Mouse (Mus musculus): ENCODE data around the gene Cnksr3.

The Cnksr3 gene

DNA sequence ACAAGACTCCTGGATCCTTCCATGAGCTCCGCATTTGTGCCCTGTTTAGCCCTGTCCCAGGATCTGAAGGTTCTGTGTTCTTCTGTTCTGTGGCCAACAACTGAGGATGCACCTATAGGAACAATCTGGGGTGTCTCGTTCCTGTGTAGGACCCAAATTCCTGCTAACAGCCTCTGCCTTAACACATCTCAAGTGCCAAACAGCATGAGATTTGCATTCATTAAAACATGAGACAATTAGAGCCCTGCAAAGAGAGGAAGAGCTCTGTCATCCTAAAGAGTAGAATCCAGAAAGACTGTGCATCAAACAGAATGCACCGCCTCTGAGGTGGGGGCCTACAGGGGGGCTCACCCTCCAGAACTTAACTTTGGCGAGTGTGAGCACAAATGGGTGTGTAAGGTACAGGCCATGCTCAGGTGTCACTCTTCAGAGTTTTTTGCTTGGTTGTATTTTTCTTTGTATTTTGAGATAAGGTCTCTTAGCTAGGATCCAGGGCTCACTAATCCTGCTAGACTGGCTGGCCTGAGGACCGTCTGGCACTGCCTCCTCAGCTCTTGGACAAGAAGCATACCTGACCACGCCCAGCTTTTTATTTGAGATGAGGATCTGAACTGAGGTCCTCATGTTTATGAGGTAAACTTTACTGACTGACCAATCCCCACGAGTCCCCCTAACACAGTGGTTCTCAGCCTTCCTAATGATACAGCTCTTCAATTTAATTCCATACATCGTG lies 15.2 kb downstream of the Cnksr3 start:
- no peak for DNase-seq (ENCODE audit: low spot score)

DNA sequence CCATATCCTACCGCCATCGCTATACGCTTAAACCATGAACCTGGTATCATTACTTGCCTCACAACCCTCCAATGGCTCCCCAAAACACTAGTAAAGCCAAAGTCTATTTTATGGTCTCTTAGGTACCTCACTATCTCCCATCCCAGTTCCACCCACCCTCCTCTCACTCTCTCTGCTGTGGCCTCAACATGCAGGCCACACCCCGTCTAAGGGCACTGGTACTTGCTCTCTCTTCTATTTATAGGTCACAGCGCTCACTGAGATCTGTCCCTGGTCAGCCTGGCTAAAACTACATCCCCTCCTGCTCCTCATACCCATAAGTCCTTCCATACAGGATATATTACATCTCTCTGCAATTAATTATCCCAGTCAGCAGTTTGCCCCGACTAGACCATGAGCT lies 16.1 kb downstream of the Cnksr3 start:
- DNase-seq (ENCODE audit: low spot score): no peak

DNA sequence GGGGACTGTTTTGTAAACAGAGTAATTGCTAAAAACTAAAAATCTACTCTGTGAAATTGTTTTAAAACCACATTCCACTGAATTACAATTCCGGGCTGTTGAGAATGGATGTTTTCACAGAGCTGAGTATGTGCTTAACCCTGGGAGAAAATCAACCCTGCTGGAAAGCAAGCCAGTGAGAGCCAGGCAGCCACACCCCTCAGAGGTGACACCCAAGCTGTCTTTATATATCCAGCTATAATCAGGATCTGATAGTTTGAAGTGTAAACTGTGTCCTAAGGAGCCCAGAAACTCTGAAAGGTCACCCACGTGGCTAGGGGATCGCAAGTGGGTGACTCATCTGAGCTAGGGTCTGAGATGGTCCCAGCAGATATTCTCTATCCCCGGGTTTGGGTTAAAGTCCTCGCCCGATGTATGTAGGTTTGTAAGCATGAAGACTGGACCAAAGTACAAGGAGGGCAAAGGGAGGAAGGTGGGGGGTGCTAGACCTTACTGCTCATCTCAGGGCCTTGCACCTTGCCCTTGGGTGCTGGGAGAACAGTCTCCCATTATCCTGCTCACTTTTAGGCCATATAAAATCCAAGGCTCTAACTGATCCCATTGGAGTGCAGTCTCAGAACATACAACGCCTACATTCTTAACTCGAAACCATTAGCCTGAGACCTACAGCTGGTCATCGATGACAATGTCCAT lies 20.2 kb downstream of the Cnksr3 start:
- DNase-seq (ENCODE audit: low spot score): no peak

DNA sequence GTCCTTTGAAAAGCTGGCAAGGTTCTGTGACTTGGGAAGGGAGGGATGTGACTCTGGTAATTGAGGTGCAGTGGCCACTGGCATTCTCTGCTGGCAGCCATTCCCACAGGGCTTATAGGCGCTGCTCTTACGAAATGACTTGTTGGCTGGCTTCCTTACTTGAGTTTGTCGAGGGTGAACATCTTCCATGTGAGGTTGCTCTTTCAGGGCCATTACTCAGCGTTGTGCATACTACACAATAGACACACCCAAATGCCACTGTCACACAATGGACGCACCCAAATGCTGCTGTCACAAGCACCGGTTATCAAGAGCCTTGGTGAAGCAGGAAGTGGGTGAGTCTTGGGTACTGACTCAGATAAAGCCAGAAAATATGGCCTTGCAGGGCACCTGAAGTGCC lies 22.8 kb downstream of the Cnksr3 start:
- no peak for DNase-seq (ENCODE audit: low spot score)

DNA sequence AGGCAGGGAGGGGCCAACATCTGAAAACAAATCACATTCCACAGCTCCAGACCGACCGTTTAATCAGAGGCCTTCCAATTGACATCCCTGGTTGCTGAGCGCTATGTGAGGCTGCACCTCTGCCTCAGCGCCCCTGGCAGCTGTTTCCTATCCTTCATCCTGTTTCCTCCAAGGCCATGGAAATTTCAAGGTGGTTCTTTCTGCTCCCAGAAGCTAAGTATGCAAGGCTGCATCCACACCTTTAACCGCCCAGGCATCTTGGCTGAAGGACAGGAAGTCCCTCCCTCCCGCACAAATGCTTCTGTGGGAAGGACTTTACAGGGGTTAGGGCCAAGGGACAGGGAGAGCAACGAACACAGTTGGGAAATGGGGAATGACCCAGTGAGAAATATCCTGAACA lies 24.2 kb downstream of the Cnksr3 start:
- DNase-seq (ENCODE audit: low spot score): no peak

DNA sequence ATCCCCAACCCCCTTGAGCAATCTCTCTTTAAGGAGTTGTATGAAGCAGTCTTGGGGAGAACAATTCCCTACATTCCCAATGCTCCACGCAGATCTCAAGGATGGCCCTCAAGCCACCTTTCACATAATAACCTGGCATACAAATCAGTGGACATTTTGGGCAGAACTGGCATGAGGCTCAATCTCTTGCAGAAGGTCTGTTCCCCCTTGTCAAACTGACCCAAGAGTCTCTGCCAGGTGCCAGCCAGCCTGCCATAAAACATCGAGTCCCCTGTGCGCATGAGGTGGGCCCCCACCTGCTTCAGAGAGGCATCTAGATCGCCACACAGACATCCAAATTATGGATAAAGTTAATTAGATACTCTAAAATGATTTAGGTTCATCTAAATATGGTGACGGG lies 25.0 kb downstream of the Cnksr3 start:
- no peak for DNase-seq (ENCODE audit: low spot score)

DNA sequence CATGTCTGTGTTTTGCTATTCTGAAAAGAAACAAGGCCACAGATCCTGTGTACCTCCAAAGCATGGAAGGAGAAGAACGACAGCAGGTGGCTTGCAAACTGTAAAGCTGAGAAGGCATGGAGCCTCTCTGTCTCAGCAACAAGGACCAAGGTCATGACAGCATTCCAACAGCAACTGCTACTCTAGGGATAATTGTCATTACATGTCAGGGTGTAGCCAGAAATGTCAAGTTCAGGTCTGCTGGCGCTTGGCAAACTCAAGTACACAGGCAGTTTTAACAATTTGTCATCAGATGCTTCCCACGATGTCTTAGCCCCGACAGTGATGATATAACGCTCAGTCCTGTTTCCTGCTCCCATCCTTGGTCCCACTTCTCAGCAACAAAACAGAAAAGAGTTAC lies 26.0 kb downstream of the Cnksr3 start:
- DNase-seq (ENCODE audit: low spot score): no peak

DNA sequence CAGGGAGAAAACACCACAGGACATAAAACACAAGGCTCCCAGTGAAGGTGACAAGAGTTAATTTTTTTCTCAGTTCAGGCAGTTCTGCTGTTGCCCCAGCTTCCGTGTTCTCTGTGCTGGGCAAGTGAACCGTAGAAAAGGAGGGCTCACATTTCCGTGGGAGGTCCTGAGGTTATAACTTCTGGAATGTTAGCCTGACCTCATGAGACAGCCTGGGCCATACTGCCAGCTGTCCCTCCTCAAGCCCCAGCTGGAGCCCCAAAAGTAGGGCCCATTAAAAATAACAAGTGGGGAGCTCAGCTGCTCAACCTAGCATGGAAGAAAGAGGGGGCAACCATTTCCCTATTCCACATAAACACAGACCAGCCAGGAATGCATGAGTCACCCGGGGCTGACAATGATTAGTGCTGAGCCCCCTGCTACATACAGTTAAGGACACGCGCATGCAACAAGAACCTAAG lies 28.8 kb downstream of the Cnksr3 start:
- no peak for DNase-seq (ENCODE audit: low spot score)

DNA sequence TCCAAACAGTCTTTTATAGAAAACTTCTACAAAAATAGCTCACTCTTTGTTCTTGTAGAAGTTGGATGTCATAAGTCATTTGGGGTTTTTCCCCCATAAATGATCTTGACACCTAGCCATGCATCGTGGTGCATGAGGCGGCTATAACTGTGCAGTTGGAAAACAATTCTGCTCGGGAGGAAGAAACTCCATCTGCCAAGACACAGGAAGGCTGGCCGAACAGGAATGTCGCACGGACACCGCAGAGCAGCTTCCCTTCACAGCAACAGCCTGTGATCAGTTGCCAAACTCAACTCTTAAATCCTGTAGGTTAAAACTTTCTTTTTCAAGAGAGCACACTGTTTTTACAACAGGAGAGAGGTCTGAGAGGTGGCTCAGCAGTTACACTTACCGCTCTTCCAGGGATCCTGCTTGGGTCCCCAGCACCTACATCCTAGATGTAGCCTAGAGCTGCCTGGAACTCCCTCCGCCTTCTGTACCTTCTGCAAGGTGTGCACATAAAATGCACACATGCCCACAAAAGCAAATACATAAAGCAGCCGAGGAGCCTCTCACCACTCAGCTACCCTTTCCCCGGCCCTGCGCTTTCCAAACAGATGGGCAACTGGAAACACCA lies 29.4 kb downstream of the Cnksr3 start:
- DNase-seq (ENCODE audit: low spot score): no peak

DNA sequence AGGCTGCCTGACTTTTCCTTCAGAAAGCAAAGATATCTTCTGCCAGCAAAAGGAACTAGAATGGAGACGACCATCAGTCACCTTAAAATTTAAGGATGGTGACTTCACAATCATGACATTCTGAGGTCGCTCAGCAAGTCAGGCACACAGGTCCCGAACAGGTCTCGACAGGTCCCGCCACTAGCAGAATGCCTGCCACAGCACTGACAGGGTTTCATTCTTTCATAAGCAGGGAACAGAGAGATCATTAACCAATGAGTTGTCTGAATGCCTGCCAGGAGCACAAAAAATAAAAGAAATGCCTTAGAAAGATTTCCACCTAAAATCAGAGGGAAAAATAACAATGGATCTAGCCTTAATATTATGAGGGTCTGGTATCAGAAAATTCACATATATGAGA lies 31.7 kb downstream of the Cnksr3 start:
- DNase-seq (ENCODE audit: low spot score): no peak

DNA sequence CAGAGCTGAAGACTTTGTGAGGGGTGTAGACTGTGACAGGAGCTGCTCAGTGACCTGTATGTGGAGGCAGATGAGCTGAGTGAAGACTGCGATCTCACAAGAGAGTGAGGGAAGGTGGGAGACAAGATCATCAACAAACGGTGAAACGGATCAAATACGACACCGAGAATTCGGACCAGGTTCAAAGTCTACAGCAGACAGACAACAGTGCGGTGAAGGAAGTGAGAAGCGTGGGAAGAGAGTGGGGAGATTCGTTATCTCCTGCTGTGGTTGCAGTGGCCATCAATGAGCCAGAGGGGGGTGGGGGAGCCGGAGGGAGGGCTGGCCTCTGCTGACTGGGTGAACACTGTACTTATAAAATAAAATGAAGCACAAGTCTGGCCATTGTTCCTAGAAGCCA lies 33.5 kb downstream of the Cnksr3 start:
- DNase-seq (ENCODE audit: low spot score): no peak

DNA sequence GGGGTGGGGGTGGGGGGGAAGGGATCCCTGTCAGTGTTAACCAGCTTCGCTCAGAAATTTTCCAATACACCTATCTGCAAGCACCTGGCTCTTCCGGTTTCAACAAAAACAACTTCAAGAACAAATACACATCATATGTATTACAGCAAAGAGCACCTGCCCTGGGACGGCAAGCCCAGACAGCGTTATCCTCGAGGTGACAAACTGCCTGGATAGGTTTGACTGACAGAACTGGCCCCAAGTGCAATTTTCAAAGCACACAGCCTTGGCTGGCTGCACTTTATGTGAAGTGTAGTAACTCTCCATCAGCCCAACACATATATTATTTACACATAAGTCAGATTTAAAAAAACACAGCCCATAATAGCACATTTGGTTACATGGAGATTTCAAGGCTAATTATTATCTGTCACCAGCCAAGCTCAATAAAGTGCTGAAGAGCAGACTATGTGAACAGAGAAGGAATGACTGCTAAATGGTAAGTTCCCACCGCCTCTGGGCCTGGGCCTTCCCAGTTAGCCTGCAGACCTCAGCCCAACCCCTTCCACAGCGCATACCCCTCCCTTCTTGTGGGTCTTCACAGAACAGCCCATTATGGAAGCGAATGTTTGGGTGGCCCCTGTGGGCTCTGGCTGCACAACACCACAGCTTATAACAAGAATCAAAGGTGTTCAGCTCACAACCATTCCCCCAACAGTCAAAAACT lies 35.7 kb downstream of the Cnksr3 start:
- DNase-seq (ENCODE audit: low spot score): no peak

DNA sequence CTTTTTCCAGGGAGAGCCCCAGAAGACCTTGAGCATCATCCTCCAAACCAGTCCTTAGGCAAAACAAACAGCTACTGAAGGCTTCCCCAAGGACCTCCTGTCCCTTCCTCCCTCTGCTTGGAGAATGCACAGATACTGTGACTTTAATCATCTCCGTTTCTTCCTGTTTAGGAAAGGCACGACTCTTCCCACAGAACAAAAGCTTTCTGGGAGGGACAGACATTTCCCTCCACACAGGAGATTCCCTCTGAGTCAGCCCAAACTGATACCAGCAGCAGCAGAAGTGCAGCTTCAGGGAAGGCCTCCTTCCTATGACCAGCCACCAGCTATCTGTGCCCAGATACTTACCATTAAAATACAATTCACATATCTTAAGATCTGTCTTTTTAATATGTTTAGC lies 37.6 kb downstream of the Cnksr3 start:
- DNase-seq (ENCODE audit: low spot score): no peak

DNA sequence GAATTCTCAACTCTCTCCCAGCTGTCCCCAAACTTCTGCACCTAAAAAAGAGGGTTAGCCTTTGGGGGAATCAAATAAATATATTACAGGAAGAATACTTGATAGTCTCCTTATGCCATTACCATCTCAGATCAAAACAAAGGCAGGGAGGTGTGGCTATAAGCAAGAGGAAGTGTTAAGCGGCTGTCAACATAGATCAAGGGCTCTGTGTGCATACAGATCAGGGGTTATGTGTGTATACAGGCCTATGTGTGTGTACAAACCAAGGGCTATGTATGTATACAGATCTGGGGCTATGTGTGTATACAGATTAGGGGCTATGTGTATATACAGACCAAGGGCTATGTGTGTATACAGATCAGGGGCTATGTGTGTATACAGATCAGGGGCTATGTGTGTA lies 38.9 kb downstream of the Cnksr3 start:
- DNase-seq (ENCODE audit: low spot score): no peak

DNA sequence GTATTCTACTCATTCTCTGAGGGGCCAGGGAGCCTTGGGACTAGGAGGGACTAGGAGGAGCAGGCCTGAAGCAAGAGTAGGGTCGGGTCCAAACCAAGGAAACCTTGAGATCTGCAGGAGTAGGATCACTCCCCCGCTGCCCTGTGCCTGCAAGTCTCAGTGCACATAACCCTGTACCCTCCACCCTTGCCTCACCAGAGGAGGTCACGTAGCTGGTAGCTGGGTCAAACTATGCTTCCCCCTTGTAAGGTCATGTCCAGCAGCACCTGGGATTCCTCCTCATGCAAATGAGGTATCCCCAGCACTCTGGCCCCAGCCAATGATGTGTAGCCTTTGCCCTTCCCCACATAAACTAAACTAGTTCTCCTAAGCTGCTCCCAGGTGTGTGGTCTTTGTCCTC lies 41.6 kb downstream of the Cnksr3 start:
- DNase-seq (ENCODE audit: low spot score): no peak

DNA sequence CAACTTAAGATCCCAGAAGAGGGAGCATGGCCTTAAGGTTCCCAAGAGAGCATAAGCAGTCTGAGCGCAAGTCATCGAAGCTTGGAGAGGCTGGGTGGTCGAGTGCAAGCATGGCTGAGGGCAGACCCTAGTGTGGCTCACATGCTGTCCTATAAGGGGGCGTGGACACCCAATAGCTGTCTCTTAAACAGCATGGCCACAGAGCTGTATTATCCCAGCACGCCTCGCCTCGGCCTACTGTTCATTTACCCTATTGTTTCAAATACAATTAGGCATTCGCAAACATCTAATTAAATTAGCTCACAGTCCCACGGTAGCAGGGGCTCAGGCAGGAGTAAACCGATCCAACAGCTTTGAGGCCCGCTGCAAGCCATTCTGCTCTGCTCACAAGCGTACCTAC lies 49.0 kb downstream of the Cnksr3 start:
- DNase-seq (ENCODE audit: low spot score): no peak

DNA sequence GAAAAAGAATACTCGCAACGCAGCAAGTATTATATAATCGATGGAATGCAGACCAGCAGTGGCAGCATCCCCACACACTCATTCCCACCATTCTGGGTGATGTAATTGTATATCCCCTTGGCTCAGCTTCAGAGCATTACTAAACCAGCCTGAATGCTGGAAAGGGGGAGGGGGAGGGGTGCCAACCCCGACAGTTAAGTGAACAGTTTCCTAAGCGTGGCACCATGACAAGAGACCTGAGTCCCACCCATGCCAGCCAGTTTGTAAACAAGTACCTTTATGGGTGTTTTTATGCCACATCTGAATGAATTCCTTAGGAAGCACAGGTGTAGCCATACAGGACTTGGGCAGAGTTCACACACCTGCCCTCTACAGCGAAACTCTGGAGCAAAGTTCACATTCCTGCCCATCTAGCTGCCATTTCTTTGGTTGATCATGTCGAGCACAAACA lies 53.0 kb downstream of the Cnksr3 start:
- DNase-seq (ENCODE audit: low spot score): peak; percentile 6

DNA sequence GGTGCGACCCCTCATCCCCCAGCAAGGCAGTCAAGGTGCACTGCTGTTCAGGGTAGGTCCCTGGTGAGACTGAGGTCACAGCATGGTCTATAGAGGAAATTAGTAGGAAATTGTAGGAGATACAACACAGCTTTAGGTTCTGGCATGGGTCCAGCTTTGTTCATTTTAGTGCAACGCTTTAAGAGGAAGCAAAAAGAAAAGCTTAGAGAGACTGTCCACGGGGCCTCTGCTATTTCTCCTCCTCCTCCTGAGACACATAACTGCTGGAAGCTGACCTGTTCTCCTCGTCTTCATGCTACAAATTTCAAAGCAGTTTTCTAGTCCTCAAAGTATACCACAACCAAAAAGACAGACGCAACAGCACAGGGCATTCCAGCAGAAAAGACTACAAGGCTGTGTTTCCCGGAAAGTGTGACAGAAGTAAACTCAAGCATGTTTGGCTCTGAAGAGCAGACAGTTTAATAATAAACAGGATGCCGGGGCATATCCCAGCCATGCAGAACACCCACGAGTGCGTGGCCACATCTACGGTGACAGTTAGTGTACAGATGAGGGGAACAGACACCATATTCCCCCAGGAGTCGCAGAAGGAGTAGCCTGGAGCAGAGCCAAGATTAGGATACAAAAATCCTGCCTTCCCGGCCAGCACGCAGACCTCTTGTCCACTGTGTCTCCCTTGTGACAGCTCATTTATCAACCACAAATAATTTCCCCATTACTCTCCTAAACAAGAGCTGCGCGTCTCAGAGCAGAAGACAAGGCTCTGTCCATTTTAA lies 53.6 kb downstream of the Cnksr3 start:
- DNase-seq (ENCODE audit: low spot score): peak; percentile 24

DNA sequence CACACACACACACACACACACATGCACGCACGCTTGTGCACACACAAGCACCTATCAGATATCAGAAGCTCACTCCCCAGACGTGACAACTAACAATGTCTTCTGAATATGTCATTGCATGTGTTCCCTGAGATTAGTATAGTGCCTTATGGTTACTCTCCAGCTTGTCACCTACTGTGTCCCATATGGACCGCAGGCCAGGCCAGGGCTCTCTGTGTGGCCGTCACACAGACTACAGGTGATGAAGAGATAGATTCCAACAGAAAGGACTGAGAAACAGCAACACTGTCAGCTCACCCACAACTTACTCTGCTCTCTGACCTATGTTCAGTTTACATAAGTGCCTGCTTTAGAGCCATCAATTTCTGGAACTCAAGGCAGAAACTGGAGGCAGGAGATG lies 57.2 kb downstream of the Cnksr3 start:
- DNase-seq (ENCODE audit: low spot score): no peak

DNA sequence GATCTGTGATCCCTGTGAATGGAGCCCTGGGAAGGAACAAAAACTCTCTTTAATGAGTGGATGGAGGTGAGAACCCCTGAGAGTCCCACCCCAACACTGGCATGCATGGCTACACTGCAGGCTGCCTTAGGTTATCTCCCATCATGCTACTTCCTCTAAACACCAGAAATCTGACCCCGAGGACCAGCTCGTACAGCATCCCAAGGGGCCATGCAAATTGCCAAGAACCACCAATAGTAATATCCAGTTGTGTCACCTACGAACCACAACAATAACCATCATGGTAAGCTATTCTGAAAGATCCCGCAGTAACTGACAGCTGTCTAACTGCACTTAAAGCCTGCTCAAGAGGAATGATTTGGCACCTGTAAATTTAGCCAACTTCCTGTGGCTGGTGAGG lies 59.1 kb downstream of the Cnksr3 start:
- no peak for DNase-seq (ENCODE audit: low spot score)

DNA sequence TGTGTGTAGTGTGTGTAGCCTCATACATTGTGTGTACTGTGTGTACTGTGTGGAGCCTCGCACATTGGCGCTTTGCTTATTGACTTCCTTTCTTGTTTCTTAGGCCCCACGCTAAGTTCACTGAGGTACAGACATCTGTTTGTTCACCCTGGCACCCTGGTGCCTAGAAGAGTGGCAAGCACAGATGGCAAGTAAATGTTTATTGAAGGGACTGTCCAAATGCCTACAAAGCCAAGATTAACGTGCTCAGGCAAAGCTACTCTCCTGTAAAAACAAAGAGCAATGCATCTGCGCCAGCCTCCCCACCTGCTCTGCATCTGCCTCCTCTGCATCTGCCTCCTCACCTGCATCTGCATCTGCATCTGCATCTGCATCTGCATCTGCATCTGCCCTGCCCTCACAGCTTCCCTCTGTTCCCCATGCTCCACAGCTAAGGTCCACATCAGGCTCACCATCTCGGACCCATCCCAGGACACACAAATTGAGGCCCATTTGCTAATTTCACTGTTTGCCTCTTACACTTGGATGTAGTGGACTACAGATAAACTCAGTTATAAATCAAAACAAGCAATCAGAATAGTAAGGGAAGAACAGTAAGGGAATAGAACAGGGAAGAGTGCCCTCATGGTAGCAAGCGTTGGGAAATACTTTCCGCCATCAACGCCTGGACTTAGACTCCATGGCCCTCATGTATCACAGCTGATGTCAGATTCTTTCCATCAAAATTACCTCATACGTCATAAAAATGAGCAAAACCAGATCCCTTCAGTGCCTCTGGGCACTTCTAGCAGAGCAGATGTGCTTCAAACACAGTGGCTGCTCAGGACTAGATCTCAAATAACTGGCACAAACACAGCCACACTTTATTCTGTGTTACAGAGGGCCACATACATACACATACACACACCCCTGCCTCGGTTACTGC lies 62.1 kb downstream of the Cnksr3 start:
- no peak for DNase-seq (ENCODE audit: low spot score)

All from layer of hippocampus, adult 9-10 months (tissue).